In genomic region chr13:73265442-73265841, GRCm38 (mm10) we compare ENCODE assay signal across 9 mouse cellular contexts. TPM values are rescaled to one million over a fixed set of nuclear protein-coding genes. Genes with fewer than 3 reads are reported as not detected.
DNase-seq lines count a peak whose midpoint lies in the region; ATAC-seq and TF ChIP-seq lines count a peak whose summit lies in the region.
"Had no signal": no experiment of that assay in that cellular context is flagged by ENCODE, and none has a peak within 500 bp of the region (broad histone marks: within the 10 kb centered on the region; RNA-seq: fewer than 3 reads in every experiment).

No protein-coding gene starts in this region.

- H3K27ac ChIP-seq in forebrain, postnatal 0 days (ENCODE audit: low read depth, low read length), result no peak overlapping the region
- 0 out of 2 replicates have a peak overlapping the region, but pooled peaks have one; percentile 9 for H3K27ac ChIP-seq in limb, embryonic 10.5 days

- H3K9ac ChIP-seq in forebrain, postnatal 0 days, result no peak overlapping the region

- H3K36me3 ChIP-seq in forebrain, postnatal 0 days (ENCODE audit: insufficient read depth), result no peaks in the 10 kb centered on the region
- no peaks in the 10 kb centered on the region for H3K36me3 ChIP-seq in limb, embryonic 10.5 days

- H3K9me3 ChIP-seq in forebrain, postnatal 0 days (ENCODE audit: low read length), result no peaks in the 10 kb centered on the region
- H3K9me3 ChIP-seq in limb, embryonic 10.5 days (replicated peaks), result no peaks in the 10 kb centered on the region

- no peak overlapping the region for H3K4me3 ChIP-seq in forebrain, postnatal 0 days (ENCODE audit: low read depth, low read length)
- peak overlapping the region; percentile 40 for H3K4me3 ChIP-seq in limb, embryonic 10.5 days

- ATAC-seq in forebrain, postnatal 0 days, result peak; percentile 35

- peak; percentile 18; the same call in 1 of the 2 replicates for TF ChIP-seq CTCF in forebrain, postnatal 0 days (IDR thresholded peaks at IDR 0.05; ENCODE audit: low read depth)

- 2% methylated on average over 28 of the region's 28 CpGs for WGBS in forebrain, postnatal 0 days
- WGBS in limb, embryonic 10.5 days, result 2% methylated on average over 28 of the region's 28 CpGs

- peak; percentile 21 for DNase-seq in kidney, adult 18-20 months
- DNase-seq in kidney, adult 8-10 months, result no peak
- no peak for DNase-seq in forebrain, postnatal 0 days
- peak; percentile 74 for DNase-seq in limb, embryonic 10.5 days (ENCODE audit: low spot score)
- peak; percentile 50 for DNase-seq in retina, embryonic 14.5 days (ENCODE audit: low spot score)
- DNase-seq in cerebellum, postnatal 36 days, result no peak
- no peak for DNase-seq in adrenal gland, adult 8-10 months
- no peak for DNase-seq in right cerebral cortex, postnatal 4 days

- 0 out of 2 replicates have a peak, but pooled peaks cover 6% of the 10 kb centered on the region for H3K4me1 ChIP-seq in forebrain, postnatal 0 days (ENCODE audit: insufficient read depth)
- peaks cover 59% of the 10 kb centered on the region for H3K4me1 ChIP-seq in limb, embryonic 10.5 days

- no peak overlapping the region; the same call in 1 of the 2 replicates for H3K4me2 ChIP-seq in forebrain, postnatal 0 days (ENCODE audit: low read depth)

- peaks cover 94% of the 10 kb centered on the region for H3K27me3 ChIP-seq in forebrain, postnatal 0 days (ENCODE audit: insufficient read depth, low read length)
- H3K27me3 ChIP-seq in limb, embryonic 10.5 days (ENCODE audit: low read depth, poor library complexity, severe bottlenecking), result peaks cover 100% of the 10 kb centered on the region

RNA-seq across cellular contexts. Expression of gene Irx4, which starts 5.2 kb away (rescaled TPM):
- total RNA-seq in forebrain, postnatal 0 days (2014; rRNA removed), result not detected in 2 replicates
- polyA plus RNA-seq in forebrain, postnatal 0 days (2015; fragmentation: Nextera tagmentation; extraction: Ambion mirVana), result not detected in 2 replicates
- 2.3 and 3.8 TPM in 2 replicates for polyA plus RNA-seq in limb, embryonic 10.5 days (2016; fragmentation: Nextera tagmentation; extraction: Ambion mirVana)
- under 1 TPM in 1 of 4 experiments, not detected in 3; 0.15 TPM for total RNA-seq in adrenal gland, adult 8-10 months (2022)
- total RNA-seq: CH12.LX had no signal

Comparison
In these comparisons a context has a peak if more than half of its experiments do, and no peak if none do; other contexts are left out.
1. DNase-seq: peak in kidney, adult 18-20 months (single experiment), limb, embryonic 10.5 days (single experiment) and retina, embryonic 14.5 days (single experiment); none in kidney, adult 8-10 months (0 of 2), forebrain, postnatal 0 days (single experiment), cerebellum, postnatal 36 days (0 of 2), adrenal gland, adult 8-10 months (single experiment) and right cerebral cortex, postnatal 4 days (single experiment).